Mouse (Mus musculus): ENCODE results near the gene Coro1b. TPM values are rescaled to one million over a fixed set of nuclear protein-coding genes. Genes with fewer than 3 reads are reported as not detected.
A peak's percentile ranks its signal among the peaks of the same experiment; 100 is the strongest.

Gene Coro1b
- polyA plus RNA-seq, 1 experiment from 2014 or later: 134 TPM

DNA sequence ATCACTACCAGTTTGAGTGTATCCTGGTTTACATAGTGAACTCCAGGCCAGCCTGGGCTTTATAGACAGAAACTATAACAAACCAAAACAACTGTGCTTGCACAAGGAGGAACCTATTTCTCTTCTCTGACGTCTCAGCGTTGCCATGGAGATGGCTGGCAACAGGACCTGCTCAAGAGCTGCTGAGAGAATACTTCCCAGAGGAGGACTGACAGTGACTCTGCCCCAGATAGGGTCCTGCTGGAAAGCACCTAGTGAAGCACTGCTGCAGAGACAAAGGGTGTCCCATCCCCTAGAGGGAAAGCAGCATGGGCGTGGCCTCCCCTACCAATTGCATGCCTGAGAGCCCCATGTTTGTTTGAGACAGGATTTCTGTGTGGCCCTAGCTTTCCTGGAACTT, 33.5 kb downstream of the Coro1b start:
- no peaks in the 10 kb centered on the region for H3K36me3 ChIP-seq (ENCODE audit: control insufficient read depth, insufficient read depth, low read length)
- DNase-seq (ENCODE audit: low spot score) (peak; percentile 75), ATAC-seq (no peak; the same call in 1 of the 2 replicates)
- WGBS: 35% methylated on average over 3 of the region's 3 CpGs
- H3K27ac ChIP-seq (ENCODE audit: low read depth, low read length): no peak overlapping the region
- no peaks in the 10 kb centered on the region for H3K4me1 ChIP-seq (ENCODE audit: control insufficient read depth, insufficient read depth, low read length)
- no peak overlapping the region for H3K9ac ChIP-seq (ENCODE audit: low read length)
- no peaks in the 10 kb centered on the region for H3K9me3 ChIP-seq (replicated peaks; ENCODE audit: control insufficient read depth, low read length)
- no peak overlapping the region for H3K4me2 ChIP-seq (ENCODE audit: low read length)
- no peaks in the 10 kb centered on the region for H3K27me3 ChIP-seq (replicated peaks; ENCODE audit: control insufficient read depth, insufficient read depth, low read length)
- H3K4me3 ChIP-seq (ENCODE audit: low read depth, low read length): no peak overlapping the region

DNA sequence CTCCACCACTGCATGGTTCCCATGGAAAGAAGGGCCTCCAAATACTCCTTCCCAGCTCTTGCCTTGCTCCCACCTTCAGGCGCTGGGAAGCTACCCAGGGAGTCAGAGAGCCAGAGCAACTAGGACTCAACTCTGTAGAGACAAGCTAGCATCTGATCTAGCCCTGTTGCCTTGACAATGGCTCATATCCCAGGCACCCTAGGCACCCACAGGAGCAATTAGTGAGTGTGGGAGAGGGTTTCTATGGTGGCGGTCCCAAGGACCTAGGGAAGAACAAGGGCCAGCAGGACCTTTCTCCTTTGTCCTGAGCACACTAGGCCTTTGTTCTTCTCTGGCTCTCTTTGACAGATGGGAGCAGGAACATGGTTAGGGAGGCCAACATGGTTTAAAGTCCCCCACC, 35.3 kb downstream of the Coro1b start:
- 65% methylated on average over 2 of the region's 2 CpGs for WGBS
- Histone ChIP-seq H3K27me3 (replicated peaks; ENCODE audit: control insufficient read depth, insufficient read depth, low read length) (no peaks in the 10 kb centered on the region), H3K9ac (ENCODE audit: low read length) (no peak overlapping the region), H3K4me2 (ENCODE audit: low read length) (no peak overlapping the region), H3K36me3 (ENCODE audit: control insufficient read depth, insufficient read depth, low read length) (no peaks in the 10 kb centered on the region), H3K9me3 (replicated peaks; ENCODE audit: control insufficient read depth, low read length) (no peaks in the 10 kb centered on the region), H3K4me3 (ENCODE audit: low read depth, low read length) (no peak overlapping the region), H3K4me1 (ENCODE audit: control insufficient read depth, insufficient read depth, low read length) (no peaks in the 10 kb centered on the region), H3K27ac (ENCODE audit: low read depth, low read length) (no peak overlapping the region)
- DNase-seq (ENCODE audit: low spot score) (no peak), ATAC-seq (no peak)

DNA sequence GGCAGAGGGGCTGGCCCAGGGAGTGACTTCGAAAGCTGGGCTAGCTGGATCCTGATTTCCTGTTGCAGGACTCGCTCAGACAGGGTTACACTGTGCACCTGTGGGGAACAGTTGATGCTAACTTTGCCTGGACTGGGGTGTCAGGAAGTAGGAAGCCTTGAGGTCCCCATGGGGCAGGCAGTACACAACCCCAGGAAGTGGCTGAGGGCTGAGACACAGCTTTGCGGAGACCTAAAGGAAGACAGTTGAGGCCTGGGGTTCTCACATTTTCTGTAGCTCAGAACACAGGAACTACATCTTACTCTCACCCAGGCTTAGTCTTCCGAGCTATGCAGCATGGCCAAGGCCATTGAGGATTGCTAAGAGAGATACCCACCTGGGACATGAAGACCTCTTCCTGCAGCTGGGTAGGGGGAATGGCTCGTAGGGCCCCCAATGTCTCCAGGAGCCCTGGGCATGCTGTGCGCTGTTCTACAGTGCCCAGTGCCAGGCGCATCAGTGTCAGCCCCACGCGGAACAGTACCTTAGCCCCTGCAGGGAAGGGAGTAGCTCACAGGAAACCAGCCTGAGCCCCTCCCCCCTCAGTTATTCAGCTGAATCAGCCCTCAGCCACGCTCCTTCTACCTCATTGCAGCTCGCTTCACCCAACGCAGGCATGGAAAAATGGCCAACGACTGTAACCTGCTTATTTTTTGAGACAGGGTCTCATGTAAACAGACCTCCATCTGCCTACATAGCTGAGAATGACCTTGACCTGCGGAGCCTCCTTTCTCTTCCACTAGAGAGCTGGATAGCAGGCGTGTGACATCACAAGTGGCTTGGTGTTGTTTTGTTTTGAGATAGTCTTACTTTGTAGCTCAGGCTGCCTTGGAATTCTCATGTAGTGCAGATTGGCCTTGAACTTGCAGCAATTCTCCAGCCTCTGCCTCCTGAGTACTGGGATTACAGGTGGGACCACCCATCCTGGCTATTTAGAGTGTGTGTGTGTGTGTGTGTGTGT, 36.9 kb downstream of the Coro1b start:
- Histone ChIP-seq H3K4me2 (ENCODE audit: low read length) (no peak overlapping the region), H3K9me3 (replicated peaks; ENCODE audit: control insufficient read depth, low read length) (no peaks in the 10 kb centered on the region), H3K36me3 (ENCODE audit: control insufficient read depth, insufficient read depth, low read length) (no peaks in the 10 kb centered on the region), H3K27ac (ENCODE audit: low read depth, low read length) (no peak overlapping the region), H3K27me3 (replicated peaks; ENCODE audit: control insufficient read depth, insufficient read depth, low read length) (no peaks in the 10 kb centered on the region), H3K9ac (ENCODE audit: low read length) (no peak overlapping the region), H3K4me1 (ENCODE audit: control insufficient read depth, insufficient read depth, low read length) (no peaks in the 10 kb centered on the region), H3K4me3 (ENCODE audit: low read depth, low read length) (no peak overlapping the region)
- WGBS: 65% methylated on average over 15 of the region's 15 CpGs
- no peak for ATAC-seq
- DNase-seq (ENCODE audit: low spot score): no peak

DNA sequence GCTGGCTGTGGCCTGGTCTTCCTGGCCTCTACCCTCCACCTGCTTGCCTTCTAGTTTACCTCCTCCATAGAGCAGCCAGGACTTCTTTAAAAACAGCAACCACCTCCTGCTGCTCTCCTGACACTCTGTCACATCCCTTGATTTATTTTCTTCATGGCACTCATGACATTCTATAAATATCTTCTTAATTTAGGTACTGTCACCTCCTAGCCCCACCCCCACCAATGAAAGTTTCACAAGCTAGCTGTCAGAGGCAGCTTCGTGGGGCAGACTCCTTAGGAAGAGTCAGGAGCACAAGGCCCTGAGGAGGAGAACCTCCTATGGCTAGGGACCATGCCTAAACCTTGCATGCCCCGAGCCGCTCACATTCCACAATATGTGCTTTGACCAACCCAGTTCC, 38.9 kb downstream of the Coro1b start:
- H3K9me3 ChIP-seq (replicated peaks; ENCODE audit: control insufficient read depth, low read length): no peaks in the 10 kb centered on the region
- no peak for DNase-seq (ENCODE audit: low spot score)

DNA sequence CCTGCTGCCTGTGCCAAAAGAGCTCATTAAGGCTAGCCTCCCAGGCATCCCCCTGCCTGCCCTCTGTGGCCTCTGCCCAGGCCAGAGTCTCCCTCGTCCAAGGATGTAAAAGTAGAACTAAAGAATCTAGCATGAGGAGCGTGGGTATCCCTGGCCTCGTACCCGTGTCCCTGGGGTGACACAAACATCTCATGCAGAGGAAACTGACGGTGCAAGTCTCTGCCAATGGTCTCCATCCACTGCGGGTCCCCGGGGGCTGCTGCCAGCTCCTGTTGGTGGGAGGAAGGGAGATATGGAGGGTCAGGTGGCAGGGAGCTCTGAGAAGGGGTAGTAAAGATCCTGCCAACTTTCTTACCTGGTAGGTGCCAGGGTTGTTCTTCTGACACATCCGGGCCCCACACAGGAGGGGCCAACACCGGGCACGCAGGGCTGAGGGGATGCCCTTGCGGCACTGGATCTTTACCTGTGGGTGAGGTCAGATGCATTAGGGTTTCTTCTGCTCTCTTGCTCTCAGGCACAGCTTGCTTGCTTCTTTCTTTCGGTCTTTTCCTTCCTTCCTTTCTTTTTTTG, 40.7 kb downstream of the Coro1b start:
- Histone ChIP-seq H3K9ac (ENCODE audit: low read length) (no peak overlapping the region), H3K9me3 (replicated peaks; ENCODE audit: control insufficient read depth, low read length) (no peaks in the 10 kb centered on the region), H3K4me2 (ENCODE audit: low read length) (no peak overlapping the region), H3K36me3 (ENCODE audit: control insufficient read depth, insufficient read depth, low read length) (peaks cover 11% of the 10 kb centered on the region), H3K4me3 (ENCODE audit: low read depth, low read length) (no peak overlapping the region), H3K27ac (ENCODE audit: low read depth, low read length) (no peak overlapping the region), H3K27me3 (replicated peaks; ENCODE audit: control insufficient read depth, insufficient read depth, low read length) (no peaks in the 10 kb centered on the region), H3K4me1 (ENCODE audit: control insufficient read depth, insufficient read depth, low read length) (peaks cover 8% of the 10 kb centered on the region)
- no peak for ATAC-seq
- WGBS: 86% methylated on average over 12 of the region's 12 CpGs
- no peak for DNase-seq (ENCODE audit: low spot score)

More for the DNA sequence above, 38.9 kb downstream of the Coro1b start:
- H3K27me3 ChIP-seq (replicated peaks; ENCODE audit: control insufficient read depth, insufficient read depth, low read length): no peaks in the 10 kb centered on the region
- H3K27ac ChIP-seq (ENCODE audit: low read depth, low read length): no peak overlapping the region
- H3K4me1 ChIP-seq (ENCODE audit: control insufficient read depth, insufficient read depth, low read length): no peaks in the 10 kb centered on the region
- no peak overlapping the region for H3K4me2 ChIP-seq (ENCODE audit: low read length)
- ATAC-seq: no peak
- no peaks in the 10 kb centered on the region for H3K36me3 ChIP-seq (ENCODE audit: control insufficient read depth, insufficient read depth, low read length)
- H3K9ac ChIP-seq (ENCODE audit: low read length): no peak overlapping the region
- WGBS: 77% methylated on average over 3 of the region's 3 CpGs
- H3K4me3 ChIP-seq (ENCODE audit: low read depth, low read length): no peak overlapping the region

DNA sequence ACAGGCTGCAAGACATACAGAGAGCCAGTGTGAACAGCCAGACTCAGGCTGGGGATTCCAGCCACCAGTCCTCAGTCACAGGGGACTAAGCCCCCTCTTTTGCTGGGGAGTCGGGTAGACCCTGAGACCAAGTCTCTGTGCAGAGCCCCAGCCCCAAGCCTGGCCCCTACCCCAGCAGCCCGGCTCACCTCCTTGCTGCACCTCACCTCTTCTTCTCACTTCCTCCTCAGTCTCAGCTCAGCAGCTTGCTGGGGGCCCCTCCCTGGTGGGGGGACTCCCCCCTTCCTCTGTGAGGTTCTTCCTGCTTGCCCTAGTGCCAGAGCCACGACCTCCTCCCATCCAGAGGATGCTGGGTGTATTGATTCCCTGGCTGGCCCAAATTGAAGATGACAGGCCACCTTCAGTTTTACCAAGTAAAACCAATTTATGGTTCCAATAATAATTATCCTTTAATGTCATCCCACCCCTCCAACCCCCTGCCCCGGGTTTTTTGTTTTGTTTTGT, 42.5 kb downstream of the Coro1b start, which contains the start of gene Tbc1d10c:
Gene Tbc1d10c, minus strand, starts transcription at position 454 of the 504 bp plus-strand sequence.
- Histone ChIP-seq H3K27me3 (replicated peaks; ENCODE audit: control insufficient read depth, insufficient read depth, low read length) (no peaks in the 10 kb centered on the region), H3K9me3 (replicated peaks; ENCODE audit: control insufficient read depth, low read length) (no peaks in the 10 kb centered on the region), H3K4me3 (ENCODE audit: low read depth, low read length) (peak within 1 kb of the TSS; percentile 99), H3K27ac (ENCODE audit: low read depth, low read length) (peak within 1 kb of the TSS; percentile 86), H3K4me1 (ENCODE audit: control insufficient read depth, insufficient read depth, low read length) (peaks cover 8% of the 10 kb centered on the region), H3K9ac (ENCODE audit: low read length) (peak within 1 kb of the TSS; percentile 93), H3K36me3 (ENCODE audit: control insufficient read depth, insufficient read depth, low read length) (peaks cover 29% of the 10 kb centered on the region), H3K4me2 (ENCODE audit: low read length) (peak within 1 kb of the TSS; percentile 92)
- 71% methylated on average over 4 of the region's 4 CpGs for WGBS
- no peak for ATAC-seq
- no peak for DNase-seq (ENCODE audit: low spot score)

DNA sequence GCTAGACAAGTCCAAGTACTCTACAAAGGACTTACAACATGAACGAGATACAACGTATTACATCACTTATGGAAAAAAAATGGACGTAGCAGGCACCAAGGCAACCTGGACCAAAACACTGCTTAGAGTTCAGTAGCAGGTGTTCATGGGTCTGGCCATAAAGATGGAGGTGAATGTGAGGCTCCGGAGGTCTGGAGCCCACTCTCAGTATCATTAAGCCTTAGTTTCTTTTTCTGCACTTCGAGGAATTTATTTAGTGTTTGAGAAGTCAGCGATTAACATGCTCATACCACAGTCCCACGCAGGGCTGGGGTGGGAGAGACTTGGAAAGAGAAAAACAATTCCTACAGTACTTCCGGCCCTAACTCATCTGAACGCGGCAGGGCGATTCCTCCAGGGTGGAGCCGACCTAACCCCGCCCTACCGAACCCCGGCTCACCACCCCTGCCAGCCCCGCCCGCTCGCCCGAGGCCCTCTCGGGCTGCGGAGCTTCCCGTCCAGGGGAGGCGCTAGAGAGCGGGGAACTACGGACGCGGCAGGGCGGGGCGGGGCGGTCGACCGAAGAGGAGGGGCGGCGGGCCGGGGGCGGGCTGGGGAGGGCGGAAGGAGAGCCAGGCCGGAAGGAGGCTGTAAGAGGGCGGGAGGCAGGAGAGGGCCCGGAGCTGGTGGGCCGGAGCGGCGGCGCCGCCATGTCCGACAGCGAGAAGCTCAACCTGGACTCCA, 43.3 kb downstream of the Coro1b start, which contains the start of gene Ppp1ca:
Gene Ppp1ca, plus strand, starts transcription at position 538 of the 723 bp plus-strand sequence.
- 6% methylated on average over 42 of the region's 47 CpGs for WGBS
- Histone ChIP-seq H3K9me3 (replicated peaks; ENCODE audit: control insufficient read depth, low read length) (no peaks in the 10 kb centered on the region), H3K4me2 (ENCODE audit: low read length) (peak within 1 kb of the TSS; percentile 92), H3K27ac (ENCODE audit: low read depth, low read length) (peak within 1 kb of the TSS; percentile 86), H3K36me3 (ENCODE audit: control insufficient read depth, insufficient read depth, low read length) (peaks cover 37% of the 10 kb centered on the region), H3K9ac (ENCODE audit: low read length) (peak within 1 kb of the TSS; percentile 93), H3K4me3 (ENCODE audit: low read depth, low read length) (peak within 1 kb of the TSS; percentile 99), H3K27me3 (replicated peaks; ENCODE audit: control insufficient read depth, insufficient read depth, low read length) (no peaks in the 10 kb centered on the region), H3K4me1 (ENCODE audit: control insufficient read depth, insufficient read depth, low read length) (peaks cover 8% of the 10 kb centered on the region)
- DNase-seq (ENCODE audit: low spot score) (peak; percentile 94), ATAC-seq (peak; percentile 90)

DNA sequence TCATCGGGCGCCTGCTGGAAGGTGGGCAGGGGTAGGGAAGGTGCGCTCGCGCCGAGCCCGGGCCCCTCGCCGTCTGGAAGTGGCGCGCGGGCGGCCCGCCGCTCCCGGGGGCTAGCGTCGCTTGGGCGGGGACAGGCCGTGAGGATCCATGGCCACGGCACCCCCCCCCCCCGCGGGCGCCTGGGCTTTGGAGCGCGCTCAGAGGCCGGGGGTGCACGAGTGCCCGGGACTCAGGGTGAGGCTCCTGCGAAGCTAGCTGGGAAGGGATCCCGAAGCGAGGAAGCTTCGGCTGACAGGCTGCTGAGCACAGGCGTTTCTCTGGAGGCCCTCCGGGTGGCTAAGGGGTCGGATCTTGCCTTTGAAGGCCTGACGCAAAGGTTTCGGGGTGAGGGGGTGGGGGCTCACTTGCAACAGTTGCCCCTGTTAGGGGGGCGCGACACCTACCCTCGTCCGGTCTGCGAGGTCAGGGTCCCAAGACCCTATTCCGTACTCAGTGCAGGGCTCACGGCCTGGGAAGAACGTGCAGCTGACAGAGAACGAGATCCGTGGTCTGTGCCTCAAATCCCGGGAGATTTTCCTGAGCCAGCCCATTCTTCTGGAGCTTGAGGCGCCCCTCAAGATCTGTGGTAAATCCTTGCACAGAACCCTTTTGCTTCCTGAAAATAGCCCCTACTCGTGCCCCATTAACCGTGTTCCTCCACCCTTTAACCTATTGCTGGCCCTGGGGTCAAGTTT, 44.0 kb downstream of the Coro1b start:
- peaks cover 8% of the 10 kb centered on the region for H3K4me1 ChIP-seq (ENCODE audit: control insufficient read depth, insufficient read depth, low read length)
- ATAC-seq (0 out of 2 replicates have a peak, but pooled peaks have one; percentile 6), DNase-seq (ENCODE audit: low spot score) (peak; percentile 48)
- H3K36me3 ChIP-seq (ENCODE audit: control insufficient read depth, insufficient read depth, low read length): peaks cover 44% of the 10 kb centered on the region
- H3K9me3 ChIP-seq (replicated peaks; ENCODE audit: control insufficient read depth, low read length): no peaks in the 10 kb centered on the region
- peak overlapping the region; percentile 92 for H3K4me2 ChIP-seq (ENCODE audit: low read length)
- H3K4me3 ChIP-seq (ENCODE audit: low read depth, low read length): peak overlapping the region; percentile 99
- H3K27ac ChIP-seq (ENCODE audit: low read depth, low read length): peak overlapping the region; percentile 86
- H3K27me3 ChIP-seq (replicated peaks; ENCODE audit: control insufficient read depth, insufficient read depth, low read length): no peaks in the 10 kb centered on the region
- H3K9ac ChIP-seq (ENCODE audit: low read length): peak overlapping the region; percentile 93
- under 1% methylated on average over 44 of the region's 52 CpGs for WGBS

Measured in forebrain, embryonic 14.5 days (tissue).